Mouse (Mus musculus): ENCODE data around the gene Fbxo21.

DNA sequence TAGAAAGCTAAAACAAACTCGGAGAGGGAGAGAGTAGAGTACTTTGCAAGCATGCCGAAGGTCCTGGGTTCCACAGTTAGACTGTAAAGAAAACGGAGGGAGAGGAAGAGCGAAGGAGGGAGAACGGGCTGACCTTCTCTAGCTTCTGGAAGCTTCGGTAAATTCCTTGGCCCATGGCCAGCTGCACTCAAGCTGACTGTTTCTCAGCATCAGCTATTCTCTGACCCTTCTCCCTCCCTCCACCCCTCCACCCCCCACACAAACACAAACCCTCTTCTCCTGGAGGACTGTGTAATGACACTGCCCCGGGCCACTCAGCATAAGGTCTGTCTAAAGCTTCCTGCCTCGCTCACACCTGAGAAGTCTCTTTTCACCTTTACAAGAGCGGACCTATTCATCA is 11.8 kb upstream of the Fbxo21 start:
- TF ChIP-seq POLR2A (IDR thresholded peaks at IDR 0.05; ENCODE audit: low read depth, low read length) (no peak), CTCF (IDR thresholded peaks at IDR 0.05; ENCODE audit: extremely low read depth, insufficient read length, insufficient replicate concordance, low read depth, low read length) (no peak)
